Mouse (Mus musculus) liver, adult 2 months (tissue): ENCODE data around the gene Terb1.

Source experiments
- CTCF ChIP-seq: fragments of 200-500 bp; IDR thresholded peaks from 2 replicates; pipeline ENCODE4 v1.5.1; 2011; ENCODE audit warnings: low read depth, low read length, control low read depth
- POLR2A ChIP-seq: fragments of 200-500 bp; IDR thresholded peaks from 2 replicates; pipeline ENCODE4 v1.6.1; 2011; ENCODE audit warnings: low read length, control low read depth; ENCODE audit not compliant: insufficient read depth; ENCODE audit errors: extremely low read depth

- no peak for TF ChIP-seq POLR2A
- TF ChIP-seq CTCF = no peak
These were observed 20.0 kb upstream of the Terb1 start for GRCm38 (mm10) chr8:104529671-104530070.
